Mouse (Mus musculus): ENCODE data around the gene Cyb561d2.
"Not testable (repeated sequence)": the region's sequence is repeated elsewhere in the genome, so short reads cannot be mapped to it uniquely, and the experiment has no call there.

Cyb561d2 gene

GRCm38 (mm10) chr9:107541474-107542351 lies at the start of gene Cyb561d2, which contains the start of gene Nprl2:
TSS of gene Cyb561d2 (minus strand) at chr9:107542193.
TSS of gene Nprl2 (plus strand) at chr9:107542226.
- DNase-seq (ENCODE audit: low read depth, low spot score): peak; percentile 87

- no peak for DNase-seq (ENCODE audit: low read depth, low spot score)
These were observed 48.7 kb upstream of the Cyb561d2 start for GRCm38 (mm10) chr9:107590773-107591060.

- DNase-seq (ENCODE audit: low read depth, low spot score): no peak
These were observed 48.2 kb upstream of the Cyb561d2 start for GRCm38 (mm10) chr9:107590058-107590772.

- DNase-seq (ENCODE audit: low read depth, low spot score): no peak
These were observed 46.0 kb upstream of the Cyb561d2 start for GRCm38 (mm10) chr9:107587833-107588639.

GRCm38 (mm10) chr9:107586974-107587832 lies 45.2 kb upstream of the Cyb561d2 start, which contains the start of gene Ifrd2:
TSS of gene Ifrd2 (plus strand) at chr9:107587642.
- peak; percentile 95 for DNase-seq (ENCODE audit: low read depth, low spot score)

- DNase-seq (ENCODE audit: low read depth, low spot score): no peak
These were observed 44.5 kb upstream of the Cyb561d2 start for GRCm38 (mm10) chr9:107586504-107586903.

GRCm38 (mm10) chr9:107583174-107583573 lies 41.2 kb upstream of the Cyb561d2 start:
- DNase-seq (ENCODE audit: low read depth, low spot score): no peak

GRCm38 (mm10) chr9:107582509-107583062 lies 40.6 kb upstream of the Cyb561d2 start:
- DNase-seq (ENCODE audit: low read depth, low spot score): no peak

- DNase-seq (ENCODE audit: low read depth, low spot score): no peak
These were observed 39.6 kb upstream of the Cyb561d2 start for GRCm38 (mm10) chr9:107581584-107581983.

- DNase-seq (ENCODE audit: low read depth, low spot score): no peak
These were observed 38.7 kb upstream of the Cyb561d2 start, which contains the start of gene Hyal3 for GRCm38 (mm10) chr9:107580501-107581317. TSS of gene Hyal3 (plus strand) at chr9:107580818.

GRCm38 (mm10) chr9:107579023-107579900 lies 37.3 kb upstream of the Cyb561d2 start:
- no peak for DNase-seq (ENCODE audit: low read depth, low spot score)

GRCm38 (mm10) chr9:107578587-107578986 lies 36.6 kb upstream of the Cyb561d2 start, which contains the start of gene Naa80:
TSS of gene Naa80 (plus strand) at chr9:107578887.
- no peak for DNase-seq (ENCODE audit: low read depth, low spot score)

GRCm38 (mm10) chr9:107577871-107578270 lies 35.9 kb upstream of the Cyb561d2 start:
- no peak for DNase-seq (ENCODE audit: low read depth, low spot score)

- no peak for DNase-seq (ENCODE audit: low read depth, low spot score)
These were observed 34.5 kb upstream of the Cyb561d2 start, which contains the start of gene Hyal1 for GRCm38 (mm10) chr9:107576357-107577107. TSS of gene Hyal1 (plus strand) at chr9:107576927.

GRCm38 (mm10) chr9:107575579-107576356 lies 33.8 kb upstream of the Cyb561d2 start:
- no peak for DNase-seq (ENCODE audit: low read depth, low spot score)

GRCm38 (mm10) chr9:107573774-107574173 lies 31.8 kb upstream of the Cyb561d2 start:
- not testable (repeated sequence) for DNase-seq (ENCODE audit: low read depth, low spot score)

- no peak for DNase-seq (ENCODE audit: low read depth, low spot score)
These were observed 30.3 kb upstream of the Cyb561d2 start for GRCm38 (mm10) chr9:107572327-107572662.
